Mouse (Mus musculus) stomach, postnatal 0 days (tissue): ENCODE results near the gene Map2k7.

Experiments used
- CTCF ChIP-seq: IDR thresholded peaks from 2 replicates; pipeline ENCODE4 v1.5.1; 2016; ENCODE audit warnings: antibody characterized with exemption, low read depth, mild to moderate bottlenecking, moderate library complexity
- EP300 ChIP-seq: optimal IDR thresholded peaks from 2 replicates; pipeline ENCODE3; 2016; ENCODE audit warnings: antibody characterized with exemption

DNA sequence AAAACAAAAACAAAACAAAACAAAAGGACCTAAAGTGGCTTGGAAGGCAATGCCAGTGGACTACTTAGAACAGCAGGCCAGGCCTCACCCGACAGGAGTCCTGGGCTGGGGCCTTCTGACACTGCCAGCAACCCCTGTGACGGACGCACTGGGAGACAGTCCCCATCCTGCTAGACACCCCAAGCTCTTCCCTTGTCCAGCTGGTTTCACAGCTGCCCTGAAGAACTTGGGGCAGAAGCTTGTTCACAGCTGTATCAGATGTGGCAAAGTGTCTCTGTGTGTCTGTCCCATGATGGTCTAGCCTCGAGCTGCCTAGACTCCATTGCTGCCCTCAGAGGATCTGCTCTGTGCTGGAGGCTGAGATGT, 21.2 kb downstream of the Map2k7 start:
- no peak for TF ChIP-seq EP300
- no peak for TF ChIP-seq CTCF
